Mouse (Mus musculus): ENCODE measurements at regions not wholly inside any gene's neighbourhood (a gene's known extent, or its start where the extent isn't known, plus 50 kb on each side); places are given as distances from the start of the nearest gene placed in this dataset.
"Not testable (repeated sequence)": the region's sequence is repeated elsewhere in the genome, so short reads cannot be mapped to it uniquely, and the experiment has no call there.

DNA sequence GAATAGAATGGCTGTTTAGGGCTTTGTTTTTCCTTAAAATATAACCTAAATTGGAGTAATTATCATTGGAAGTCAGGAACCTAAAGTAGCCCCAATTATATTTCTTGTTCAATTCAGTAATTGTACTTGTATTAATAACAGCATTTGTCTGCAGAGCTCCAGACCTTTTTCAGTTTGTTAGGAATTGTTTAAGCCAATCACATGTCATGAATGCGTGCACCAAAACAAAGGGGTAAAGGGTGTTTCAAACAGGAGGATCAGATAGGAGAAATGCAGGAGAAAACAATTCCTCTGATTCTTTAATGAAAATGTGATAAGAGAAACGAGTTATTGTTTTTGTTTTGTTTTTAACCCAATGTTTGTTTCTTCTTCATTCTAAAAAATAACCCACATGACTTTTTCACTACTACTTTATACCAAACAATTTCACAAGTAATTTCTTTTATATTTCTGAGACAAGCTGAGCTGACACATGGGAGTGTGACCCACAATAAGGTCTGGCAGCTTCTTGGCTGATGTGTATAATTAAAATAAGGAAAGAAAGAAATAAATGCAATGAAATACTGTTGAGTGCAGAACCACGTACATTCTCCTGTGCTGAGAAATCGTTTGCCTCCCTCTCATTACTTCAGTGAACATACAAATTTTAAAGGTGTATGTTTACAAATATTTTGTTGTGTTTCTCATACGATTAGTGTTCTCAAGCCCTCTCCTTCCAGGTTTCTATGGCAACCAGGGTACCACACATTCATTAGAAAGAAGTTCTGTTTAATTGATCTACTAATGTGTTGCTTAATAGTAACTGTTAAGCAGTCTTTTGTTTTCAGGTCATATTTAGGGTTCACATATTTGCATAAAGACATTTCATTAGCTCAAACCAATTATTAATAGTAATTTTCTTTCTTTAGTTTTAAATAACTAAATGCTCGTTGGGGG lies 397.7 kb downstream of the Isl1 start:
- DNase-seq, result no peak

GRCm38 (mm10) chr13:115910866-115911449 lies 398.5 kb downstream of the Isl1 start:
- DNase-seq, result no peak

GRCm38 (mm10) chr13:115880616-115881015 lies 428.9 kb downstream of the Isl1 start:
- DNase-seq, result no peak

GRCm38 (mm10) chr13:115860480-115860879 lies 449.0 kb downstream of the Isl1 start:
- no peak for DNase-seq

DNA sequence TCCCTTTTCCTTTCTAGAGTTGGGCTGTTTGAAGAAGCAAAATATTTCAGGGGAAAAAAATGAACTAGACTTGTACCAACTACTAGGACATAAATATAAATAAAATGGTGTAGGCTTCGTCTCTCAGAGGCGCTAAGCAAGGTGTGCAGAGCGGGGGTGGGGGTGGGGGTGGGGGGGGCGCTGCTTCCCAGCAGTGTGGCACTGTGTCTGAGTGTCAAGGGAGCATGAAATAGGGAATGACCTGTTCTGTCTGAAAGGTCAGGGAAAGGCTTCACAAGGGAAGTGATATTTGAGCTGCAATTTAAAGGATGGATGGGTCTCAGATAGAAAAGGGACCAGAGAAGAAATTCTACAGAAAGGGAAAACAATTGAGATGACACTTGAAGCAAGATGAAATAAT lies 452.9 kb downstream of the Isl1 start:
- no peak for DNase-seq

DNA sequence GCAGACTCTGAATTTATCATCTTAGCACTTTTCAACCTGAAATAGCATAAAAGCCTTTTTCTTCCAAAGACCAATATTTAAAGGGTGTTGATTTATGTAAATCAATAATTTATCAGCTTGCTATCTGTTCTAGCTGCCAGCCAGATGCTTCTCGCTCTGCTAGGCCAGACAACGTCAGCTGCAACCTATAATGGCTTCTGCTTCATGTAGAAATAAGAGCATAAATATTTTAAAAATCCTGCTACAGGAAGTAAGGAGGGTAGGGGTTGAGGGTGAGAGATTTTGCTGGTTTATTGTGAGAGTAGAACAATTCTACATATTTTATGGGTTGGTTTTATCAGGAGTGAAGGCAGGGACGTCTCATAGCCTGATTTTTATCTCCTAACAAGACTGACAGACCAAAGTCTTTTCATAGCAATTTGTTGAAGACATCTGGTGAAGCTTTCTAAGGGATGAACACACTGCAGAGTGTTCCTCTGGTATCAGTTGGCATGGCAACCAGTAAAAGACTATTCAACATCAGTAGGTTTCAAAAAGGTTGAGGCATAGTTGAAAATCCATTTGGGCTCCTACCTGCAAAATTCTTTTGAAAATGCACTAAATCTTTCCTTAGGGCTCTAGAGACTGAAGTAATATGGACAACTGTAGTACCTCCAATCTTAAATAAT lies 456.7 kb downstream of the Isl1 start:
- DNase-seq, result no peak

GRCm38 (mm10) chr13:115843121-115843520 lies 466.4 kb downstream of the Isl1 start:
- no peak for DNase-seq

DNA sequence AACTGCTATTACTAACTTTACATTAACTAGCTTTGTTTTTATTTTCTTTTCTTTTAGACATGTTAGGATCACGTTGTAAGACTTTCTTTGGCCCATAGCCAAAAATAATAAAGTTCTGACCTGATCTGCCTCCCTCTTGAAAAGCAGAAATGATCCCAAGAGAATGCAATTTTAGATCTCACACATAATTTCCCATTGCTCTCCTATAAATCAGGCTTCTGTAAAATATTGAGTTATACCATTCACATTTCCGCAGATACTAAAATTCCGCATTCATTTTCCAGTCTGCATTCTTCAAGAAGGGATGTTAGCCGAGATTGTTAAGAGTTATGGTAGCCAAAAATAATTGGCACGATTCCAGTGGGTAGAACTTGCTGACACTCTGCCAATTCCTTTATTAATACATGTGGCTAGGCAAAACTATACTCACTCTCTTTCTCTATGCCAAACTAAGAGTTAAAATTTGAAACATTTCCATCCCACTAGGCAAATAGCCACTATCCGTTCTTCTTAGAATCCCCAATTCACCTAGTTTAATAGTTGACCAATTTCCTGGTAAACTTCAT lies 473.2 kb downstream of the Isl1 start:
- DNase-seq, result no peak

DNA sequence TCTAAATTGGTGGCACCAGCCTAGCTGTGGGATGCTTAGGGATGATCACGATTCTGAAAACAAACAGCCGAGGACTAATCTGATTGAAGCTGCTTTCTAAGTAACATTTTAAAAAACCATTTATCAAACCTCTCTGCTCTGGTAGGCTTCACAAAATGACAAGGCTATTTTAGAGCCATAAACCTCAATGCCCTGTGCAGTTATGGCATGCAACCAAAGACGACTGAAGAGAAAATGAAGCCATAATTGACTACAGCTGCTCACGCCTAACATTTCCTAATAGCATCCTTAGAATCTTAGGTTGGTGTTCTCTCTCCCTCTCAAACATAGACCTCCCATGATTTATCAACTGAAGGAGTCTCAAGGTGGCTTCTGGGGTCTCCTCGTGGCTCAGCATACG lies 484.3 kb downstream of the Isl1 start:
- DNase-seq, result peak; percentile 17

DNA sequence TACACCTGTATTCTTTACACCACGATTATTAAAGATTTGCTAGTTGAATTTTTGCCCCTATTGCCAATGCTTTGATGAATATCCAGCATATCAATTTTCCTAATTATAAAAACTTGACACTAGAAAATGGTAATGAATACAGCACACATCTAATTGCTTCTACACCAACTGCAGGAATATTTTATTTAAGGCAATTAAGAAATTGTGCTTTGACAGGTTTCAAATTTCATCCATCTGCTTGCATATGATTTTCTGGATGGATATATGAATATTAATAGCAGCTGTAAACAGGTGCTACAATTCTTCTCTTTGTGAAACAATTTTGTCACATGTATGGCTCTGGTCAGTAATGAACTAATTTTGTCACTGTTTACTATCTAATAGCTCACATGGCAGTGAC lies 487.0 kb downstream of the Isl1 start:
- no peak for DNase-seq

- DNase-seq, result no peak
Observed at GRCm38 (mm10) chr13:115814211-115814610, 495.3 kb downstream of the Isl1 start.

GRCm38 (mm10) chr13:115799294-115799693 lies 510.2 kb downstream of the Isl1 start:
- DNase-seq, result no peak

DNA sequence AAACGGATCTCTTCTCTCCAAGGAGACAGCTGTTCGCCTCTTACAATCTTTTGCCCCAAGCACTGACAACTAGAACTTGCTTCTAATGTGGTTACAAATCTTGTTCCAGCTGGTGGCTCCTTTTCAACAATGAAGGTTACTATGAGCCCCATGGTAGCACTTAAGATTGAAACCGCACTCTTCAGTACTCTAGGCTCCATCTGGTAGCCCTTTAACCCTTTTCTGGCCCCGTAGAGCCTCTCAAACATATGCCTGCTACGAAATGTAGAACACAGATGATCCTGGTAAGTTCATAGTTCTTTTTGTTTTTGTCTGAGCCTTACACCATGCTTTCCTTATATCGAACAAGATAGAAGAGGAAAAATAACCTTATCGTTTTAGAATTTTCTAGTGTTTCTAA lies 558.2 kb downstream of the Isl1 start:
- no peak for DNase-seq

GRCm38 (mm10) chr13:115742080-115742479 lies 567.4 kb downstream of the Isl1 start:
- not testable (repeated sequence) for DNase-seq

DNA sequence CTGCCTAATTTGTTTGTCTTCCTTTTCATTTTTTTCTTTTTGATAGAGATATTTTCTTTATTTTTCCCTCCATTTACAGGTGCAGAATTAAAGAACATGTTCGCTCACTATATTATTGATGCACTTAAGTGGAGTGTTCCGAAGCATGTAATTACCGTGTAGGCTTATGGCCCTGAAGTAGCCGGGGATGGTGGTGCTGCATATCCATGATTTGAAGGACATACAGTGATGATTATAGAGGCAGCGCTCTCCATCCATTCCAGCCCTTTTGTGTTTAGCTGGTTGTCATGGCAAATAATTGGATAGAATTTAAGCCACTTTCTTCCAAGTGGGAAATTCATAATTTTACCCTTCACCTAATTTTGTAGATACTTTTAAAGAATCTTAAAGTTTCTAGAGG lies 581.5 kb downstream of the Isl1 start:
- DNase-seq, result no peak

DNA sequence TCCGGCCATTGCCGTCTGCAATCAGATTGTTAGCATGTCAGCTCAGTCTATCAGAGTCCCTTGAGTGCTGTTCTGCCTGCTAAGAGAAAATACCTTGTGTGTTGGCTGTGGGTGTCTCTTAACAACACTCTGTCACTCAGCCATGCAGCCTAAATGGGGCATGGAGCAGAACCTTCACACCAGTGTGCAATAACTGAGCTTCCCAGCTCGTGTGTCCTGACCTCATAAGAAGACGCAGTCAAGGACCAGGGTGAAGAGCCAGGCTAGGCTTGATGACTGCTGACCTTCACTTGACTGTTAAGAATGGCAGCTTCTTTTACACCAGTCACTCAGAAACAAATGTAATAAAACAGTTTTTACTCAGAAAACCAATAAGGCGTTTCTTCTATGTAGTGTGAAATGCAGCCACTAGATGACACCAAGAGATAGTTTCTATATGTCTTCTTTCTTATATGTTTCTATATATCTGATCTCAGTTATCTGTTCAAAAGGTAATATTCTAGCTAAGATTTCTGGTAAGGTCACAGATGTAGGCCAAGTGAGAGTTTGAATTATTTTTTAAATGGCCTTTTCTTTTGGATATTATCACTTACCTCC lies 584.0 kb downstream of the Isl1 start:
- DNase-seq, result no peak

DNA sequence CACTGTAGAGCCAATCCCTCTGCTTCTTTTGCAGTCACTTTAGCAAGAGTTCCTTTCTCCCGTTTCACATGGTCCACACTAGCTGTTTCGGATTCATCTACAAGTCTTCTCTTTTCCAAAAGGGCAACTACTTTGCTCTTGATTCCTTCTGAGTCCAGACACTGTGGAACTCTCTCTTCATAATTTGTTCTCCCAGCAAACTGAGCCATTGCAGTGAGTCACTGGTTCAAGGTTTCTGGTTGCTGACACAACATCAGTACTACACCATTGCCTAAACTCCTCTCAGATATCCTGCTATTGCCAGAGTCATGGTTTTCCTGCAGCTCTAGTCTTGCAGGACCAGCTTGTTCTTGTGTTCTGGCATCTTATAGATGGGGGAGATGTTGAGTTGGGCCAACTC lies 590.2 kb downstream of the Isl1 start:
- DNase-seq, result no peak

DNA sequence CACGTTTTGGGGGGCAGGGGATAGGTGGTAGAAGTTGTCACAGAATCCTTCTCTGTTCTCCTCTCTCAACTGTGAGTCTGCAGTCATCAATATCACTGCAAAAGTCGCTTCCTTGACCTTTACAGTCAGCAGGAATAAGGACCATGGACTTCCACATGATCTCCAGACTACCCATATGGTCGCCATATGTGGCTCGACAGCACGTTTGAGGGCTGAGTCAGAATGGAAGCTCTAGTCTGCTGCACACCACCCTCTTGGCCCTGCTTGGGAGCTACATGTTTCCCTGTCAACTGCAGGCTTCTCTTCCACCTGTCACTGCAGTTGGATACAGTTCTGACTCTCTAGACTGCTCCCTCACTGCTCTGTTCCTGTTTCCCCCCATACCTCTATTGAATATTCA lies 590.6 kb downstream of the Isl1 start:
- DNase-seq, result no peak

GRCm38 (mm10) chr13:115696197-115696596 lies 594.4 kb upstream of the Itga1 start:
- no peak for DNase-seq

- DNase-seq, result no peak
Observed at GRCm38 (mm10) chr13:115687426-115687825, 585.7 kb upstream of the Itga1 start.

DNA sequence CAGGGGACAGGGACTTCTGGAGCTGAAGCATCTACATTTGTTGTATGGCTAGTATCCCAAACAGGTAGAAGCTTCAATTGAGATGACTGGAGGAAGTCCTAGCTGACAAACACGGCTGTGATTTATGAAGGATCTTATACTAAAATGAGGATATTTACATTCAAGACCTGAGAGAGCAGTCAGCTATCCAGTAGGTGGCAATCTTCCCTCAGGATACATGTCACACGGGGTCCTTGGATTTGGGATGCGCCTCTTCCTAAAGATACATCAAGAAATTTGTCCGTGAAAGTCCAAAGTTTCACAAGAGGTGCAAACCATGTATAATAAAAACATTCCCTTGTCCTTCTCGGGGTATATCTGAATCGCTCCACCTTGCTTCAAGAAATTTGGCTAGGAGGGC lies 577.8 kb upstream of the Itga1 start:
- peak; percentile 4 for DNase-seq

- no peak for DNase-seq
Observed at GRCm38 (mm10) chr13:115676836-115677235, 575.1 kb upstream of the Itga1 start.

DNA sequence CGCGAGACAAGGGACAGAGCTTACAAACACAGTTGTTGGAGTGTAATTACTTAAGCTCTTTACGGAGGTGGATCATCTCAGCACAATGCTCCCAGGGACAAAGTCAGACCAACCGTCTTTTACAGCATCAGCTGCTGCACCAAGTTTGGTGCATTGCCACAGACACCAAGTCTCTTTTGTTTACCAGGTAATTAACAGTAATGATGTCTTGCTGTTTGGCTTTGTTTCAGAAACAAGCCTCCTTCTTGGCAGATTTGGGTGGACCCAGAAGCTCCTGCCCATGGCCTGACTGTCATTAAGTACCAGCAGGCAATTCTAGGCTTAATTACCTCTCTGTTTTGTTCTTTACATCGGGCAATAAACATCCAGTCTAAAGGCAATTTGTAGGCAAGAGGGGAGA lies 572.0 kb upstream of the Itga1 start:
- DNase-seq, result no peak
